In the genomic region with DNA sequence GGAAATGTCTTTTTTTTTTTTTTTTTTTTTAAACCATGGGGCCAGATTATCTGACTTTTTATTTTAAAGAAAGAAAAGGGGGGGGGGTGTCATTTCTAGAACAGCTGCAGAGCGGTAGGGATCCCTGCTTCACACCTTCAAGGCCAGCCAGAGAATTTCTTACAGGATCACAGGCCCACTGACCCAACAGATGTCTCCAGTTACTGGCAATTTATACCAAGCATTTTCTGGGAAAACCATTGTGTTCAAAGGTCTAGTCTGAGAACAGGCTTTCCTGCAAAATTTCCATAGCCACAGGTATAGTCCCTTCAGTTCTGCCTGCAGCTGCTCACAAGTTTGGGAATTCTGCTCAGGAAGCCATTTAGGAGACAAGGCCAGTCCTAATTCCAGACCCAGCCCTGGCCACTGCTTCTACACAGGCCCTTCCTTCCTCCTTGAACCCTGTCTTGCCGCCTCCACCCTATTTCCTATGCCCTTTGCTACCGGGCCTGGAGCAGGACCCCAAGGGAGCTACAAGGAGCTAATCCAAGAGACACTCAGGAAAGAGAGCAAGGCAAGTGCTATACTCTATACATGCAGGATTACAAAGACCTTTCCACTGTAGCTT, we compare ENCODE assay signal across 12 mouse cellular contexts. TPM values are rescaled to one million over a fixed set of nuclear protein-coding genes. Genes with fewer than 3 reads are reported as not detected.
DNase-seq lines count a peak whose midpoint lies in the region; ATAC-seq and TF ChIP-seq lines count a peak whose summit lies in the region.
"Had no signal": no experiment of that assay in that cellular context is flagged by ENCODE, and none has a peak within 500 bp of the region (broad histone marks: within the 10 kb centered on the region; RNA-seq: fewer than 3 reads in every experiment).

No protein-coding gene starts in this region.

- WGBS in forebrain, embryonic 14.5 days = 64% methylated on average over 3 of the region's 3 CpGs
- 62% methylated on average over 3 of the region's 3 CpGs for WGBS in forebrain, embryonic 11.5 days
- 50% methylated on average over 3 of the region's 3 CpGs for WGBS in kidney, embryonic 15.5 days
- WGBS in limb, embryonic 11.5 days = 33% methylated on average over 3 of the region's 3 CpGs

- no peaks in the 10 kb centered on the region for H3K9me3 ChIP-seq in forebrain, embryonic 14.5 days (replicated peaks; ENCODE audit: control insufficient read depth, low read length)
- no peaks in the 10 kb centered on the region for H3K9me3 ChIP-seq in forebrain, embryonic 11.5 days (ENCODE audit: control insufficient read depth, low read length)
- no peaks in the 10 kb centered on the region for H3K9me3 ChIP-seq in kidney, embryonic 15.5 days (replicated peaks)
- H3K9me3 ChIP-seq in limb, embryonic 11.5 days (ENCODE audit: control insufficient read depth, low read length) = no peaks in the 10 kb centered on the region
- H3K9me3 ChIP-seq: embryonic facial prominence, embryonic 15.5 days; heart, embryonic 10.5 days had no signal

- no peaks in the 10 kb centered on the region for H3K27me3 ChIP-seq in forebrain, embryonic 14.5 days (replicated peaks; ENCODE audit: control insufficient read depth, insufficient read depth, low read length)
- H3K27me3 ChIP-seq in forebrain, embryonic 11.5 days (ENCODE audit: control insufficient read depth, insufficient read depth, low read length) = no peaks in the 10 kb centered on the region
- no peaks in the 10 kb centered on the region for H3K27me3 ChIP-seq in kidney, embryonic 15.5 days
- H3K27me3 ChIP-seq in limb, embryonic 11.5 days (ENCODE audit: control insufficient read depth, insufficient read depth, low read length) = no peaks in the 10 kb centered on the region
- H3K27me3 ChIP-seq: embryonic facial prominence, embryonic 15.5 days had no signal

- peaks cover 14% of the 10 kb centered on the region; the same call in 1 of the 2 replicates for H3K4me1 ChIP-seq in forebrain, embryonic 14.5 days (ENCODE audit: control insufficient read depth, insufficient read depth, low read length)
- H3K4me1 ChIP-seq in forebrain, embryonic 11.5 days (replicated peaks; ENCODE audit: control insufficient read depth, insufficient read depth, low read length) = no peaks in the 10 kb centered on the region
- H3K4me1 ChIP-seq in kidney, embryonic 15.5 days = peaks cover 29% of the 10 kb centered on the region
- peaks cover 66% of the 10 kb centered on the region for H3K4me1 ChIP-seq in bone marrow macrophage, adult 2 months (ENCODE audit: control insufficient read depth, insufficient read depth, low read length)
- peaks cover 15% of the 10 kb centered on the region for H3K4me1 ChIP-seq in limb, embryonic 11.5 days (ENCODE audit: control insufficient read depth, insufficient read depth, low read length)

- TF ChIP-seq POLR2A in bone marrow macrophage, adult 2 months (IDR thresholded peaks at IDR 0.05; ENCODE audit: borderline replicate concordance, low read depth, low read length) = no peak

- DNase-seq in forebrain, embryonic 14.5 days (ENCODE audit: low spot score) = no peak
- DNase-seq in forebrain, embryonic 11.5 days (ENCODE audit: low spot score) = no peak
- DNase-seq in kidney, adult 11 months = no peak
- DNase-seq in limb, embryonic 11.5 days (ENCODE audit: low spot score) = peak; percentile 26
- DNase-seq in embryo, embryonic 9.5 days (ENCODE audit: extremely low spot score) = no peak
- no peak for DNase-seq in embryo, embryonic 10.5 days (ENCODE audit: low spot score)
- DNase-seq: right cerebral cortex, postnatal 25 days had no signal

- H3K4me2 ChIP-seq in forebrain, embryonic 14.5 days (ENCODE audit: low read length) = no peak overlapping the region
- no peak overlapping the region for H3K4me2 ChIP-seq in forebrain, embryonic 11.5 days (ENCODE audit: low read depth, low read length, severe bottlenecking)
- H3K4me2 ChIP-seq in kidney, embryonic 15.5 days = no peak overlapping the region
- no peak overlapping the region for H3K4me2 ChIP-seq in limb, embryonic 11.5 days (ENCODE audit: low read depth, severe bottlenecking)
- H3K4me2 ChIP-seq: embryonic facial prominence, embryonic 15.5 days had no signal

- no peak overlapping the region for H3K4me3 ChIP-seq in forebrain, embryonic 14.5 days (ENCODE audit: low read depth, low read length)
- H3K4me3 ChIP-seq in forebrain, embryonic 11.5 days (ENCODE audit: low read depth, low read length) = no peak overlapping the region
- no peak overlapping the region for H3K4me3 ChIP-seq in kidney, embryonic 15.5 days (replicated peaks)
- no peak overlapping the region for H3K4me3 ChIP-seq in bone marrow macrophage, adult 2 months (ENCODE audit: insufficient read depth, low read length)
- no peak overlapping the region for H3K4me3 ChIP-seq in limb, embryonic 11.5 days (ENCODE audit: low read depth, low read length)
- H3K4me3 ChIP-seq: embryonic facial prominence, embryonic 15.5 days; heart, embryonic 10.5 days had no signal

- no peak for TF ChIP-seq CTCF in bone marrow macrophage, adult 2 months (IDR thresholded peaks at IDR 0.05; ENCODE audit: low read depth, low read length)

- no peak for ATAC-seq in forebrain, embryonic 14.5 days
- no peak for ATAC-seq in forebrain, embryonic 11.5 days (replicated peaks; ENCODE audit: low FRiP score)
- no peak for ATAC-seq in kidney, embryonic 15.5 days (replicated peaks; ENCODE audit: low FRiP score)
- no peak for ATAC-seq in limb, embryonic 11.5 days (ENCODE audit: insufficient number of reproducible peaks, low FRiP score, low TSS enrichment, low read depth)

- no peak overlapping the region for H3K9ac ChIP-seq in forebrain, embryonic 14.5 days (ENCODE audit: low read length)
- H3K9ac ChIP-seq in forebrain, embryonic 11.5 days (ENCODE audit: low read length) = no peak overlapping the region
- H3K9ac ChIP-seq in kidney, embryonic 15.5 days = no peak overlapping the region
- H3K9ac ChIP-seq in limb, embryonic 11.5 days (ENCODE audit: low read length) = no peak overlapping the region
- H3K9ac ChIP-seq: embryonic facial prominence, embryonic 15.5 days had no signal

- no peaks in the 10 kb centered on the region for H3K36me3 ChIP-seq in forebrain, embryonic 14.5 days (ENCODE audit: control insufficient read depth, insufficient read depth, low read length)
- H3K36me3 ChIP-seq in forebrain, embryonic 11.5 days (ENCODE audit: control insufficient read depth, insufficient read depth, low read length) = no peaks in the 10 kb centered on the region
- no peaks in the 10 kb centered on the region for H3K36me3 ChIP-seq in kidney, embryonic 15.5 days
- H3K36me3 ChIP-seq in limb, embryonic 11.5 days (ENCODE audit: control insufficient read depth, insufficient read depth, low read length) = no peaks in the 10 kb centered on the region
- H3K36me3 ChIP-seq: embryonic facial prominence, embryonic 15.5 days; heart, embryonic 10.5 days had no signal

- peak overlapping the region; percentile 44; the same call in 1 of the 2 replicates for H3K27ac ChIP-seq in forebrain, embryonic 14.5 days (ENCODE audit: low read depth, low read length)
- no peak overlapping the region for H3K27ac ChIP-seq in forebrain, embryonic 11.5 days (ENCODE audit: low read depth, low read length)
- 0 out of 2 replicates have a peak overlapping the region, but pooled peaks have one; percentile 45 for H3K27ac ChIP-seq in kidney, embryonic 15.5 days
- peak overlapping the region; percentile 92 for H3K27ac ChIP-seq in bone marrow macrophage, adult 2 months (ENCODE audit: insufficient read depth, low read depth, low read length)
- H3K27ac ChIP-seq in limb, embryonic 11.5 days (replicated peaks; ENCODE audit: low read depth, low read length) = peak overlapping the region; percentile 65; the same call in 1 of the 2 replicates
- H3K27ac ChIP-seq: embryonic facial prominence, embryonic 15.5 days; heart, embryonic 10.5 days; macrophage had no signal

RNA-seq across cellular contexts. Expression of gene E030018B13Rik, which starts 13.9 kb away (rescaled TPM):
- not detected in 2 replicates for polyA plus RNA-seq in forebrain, embryonic 14.5 days (2014; fragmentation: Nextera tagmentation; extraction: Ambion mirVana)
- polyA plus RNA-seq in forebrain, embryonic 11.5 days (2014; fragmentation: Nextera tagmentation; extraction: Ambion mirVana) = not detected in 2 replicates
- 0.22 TPM in 1 of 2 replicates, not detected in the other for polyA plus RNA-seq in kidney, embryonic 15.5 days (2015; fragmentation: Nextera tagmentation; extraction: Ambion mirVana)
- polyA plus RNA-seq in bone marrow macrophage, adult 2 months (2012; ENCODE audit: insufficient read depth, insufficient read length, missing spikeins) = not detected in 2 replicates
- not detected in 2 replicates for polyA plus RNA-seq in limb, embryonic 11.5 days (2014; fragmentation: Nextera tagmentation; extraction: Ambion mirVana)
- polyA plus RNA-seq: macrophage had no signal

RNA-seq across cellular contexts. Expression of gene Klf13, which starts 36.0 kb away (rescaled TPM):
- polyA plus RNA-seq in forebrain, embryonic 14.5 days (2014; fragmentation: Nextera tagmentation; extraction: Ambion mirVana) = 28.2 and 33.2 TPM in 2 replicates
- polyA plus RNA-seq in forebrain, embryonic 11.5 days (2014; fragmentation: Nextera tagmentation; extraction: Ambion mirVana) = 26.6 and 28.1 TPM in 2 replicates
- polyA plus RNA-seq in kidney, embryonic 15.5 days (2015; fragmentation: Nextera tagmentation; extraction: Ambion mirVana) = 21.8 and 23.3 TPM in 2 replicates
- polyA plus RNA-seq in bone marrow macrophage, adult 2 months (2012; ENCODE audit: insufficient read depth, insufficient read length, missing spikeins) = 73.0 and 75.3 TPM in 2 replicates
- 18.3 and 18.8 TPM in 2 replicates for polyA plus RNA-seq in limb, embryonic 11.5 days (2014; fragmentation: Nextera tagmentation; extraction: Ambion mirVana)
